Mouse (Mus musculus): Measurements from ENCODE around the gene Btbd18.

Btbd18 gene

GRCm38 (mm10) chr2:84705295-84705694, 46.4 kb downstream of the Btbd18 start:
- DNase-seq = no peak

- DNase-seq = no peak
Observed at GRCm38 (mm10) chr2:84707523-84707922, 48.6 kb downstream of the Btbd18 start.

GRCm38 (mm10) chr2:84711898-84712297, 53.0 kb downstream of the Btbd18 start:
- DNase-seq = no peak

GRCm38 (mm10) chr2:84714422-84714810, 55.5 kb downstream of the Btbd18 start:
- no peak for DNase-seq

- peak; percentile 98 for DNase-seq
Observed at GRCm38 (mm10) chr2:84714811-84715561, 56.1 kb downstream of the Btbd18 start, which contains the start of gene Zdhhc5. Gene Zdhhc5 (minus strand): TSS chr2:84715180.

GRCm38 (mm10) chr2:84715562-84716361, 56.9 kb downstream of the Btbd18 start:
- peak; percentile 67 to 96 for DNase-seq

GRCm38 (mm10) chr2:84716423-84717355, 57.8 kb downstream of the Btbd18 start:
- DNase-seq = no peak

GRCm38 (mm10) chr2:84717357-84717756, 58.5 kb downstream of the Btbd18 start:
- DNase-seq = no peak
